Mouse (Mus musculus): ENCODE measurements around the gene Pank1. TPM values are rescaled to one million over a fixed set of nuclear protein-coding genes. Genes with fewer than 3 reads are reported as not detected.

Gene Pank1
- polyA plus RNA-seq, 1 experiment from 2014 or later, result 9.9 TPM

GRCm38 (mm10) chr19:34869375-34869774 is 9.9 kb downstream of the Pank1 start:
- 86% methylated on average over 3 of the region's 3 CpGs for WGBS

GRCm38 (mm10) chr19:34868093-34868741 is 11.0 kb downstream of the Pank1 start:
- no peak for ATAC-seq (ENCODE audit: low FRiP score)
- H3K9ac ChIP-seq, result no peak overlapping the region
- 92% methylated on average over 8 of the region's 8 CpGs for WGBS
- H3K4me2 ChIP-seq, result no peak overlapping the region
- H3K27ac ChIP-seq, result no peak overlapping the region
- no peak overlapping the region for H3K4me3 ChIP-seq (replicated peaks)
- no peaks in the 10 kb centered on the region for H3K4me1 ChIP-seq
- no peaks in the 10 kb centered on the region for H3K36me3 ChIP-seq (replicated peaks)
- no peaks in the 10 kb centered on the region for H3K27me3 ChIP-seq
- no peaks in the 10 kb centered on the region for H3K9me3 ChIP-seq

More at GRCm38 (mm10) chr19:34869375-34869774, 9.9 kb downstream of the Pank1 start:
- Histone ChIP-seq H3K27ac (no peak overlapping the region), H3K9me3 (no peaks in the 10 kb centered on the region), H3K9ac (no peak overlapping the region), H3K4me1 (no peaks in the 10 kb centered on the region), H3K36me3 (replicated peaks) (no peaks in the 10 kb centered on the region), H3K27me3 (no peaks in the 10 kb centered on the region), H3K4me2 (no peak overlapping the region), H3K4me3 (replicated peaks) (no peak overlapping the region)
- no peak for ATAC-seq (ENCODE audit: low FRiP score)

- no peak overlapping the region for H3K4me2 ChIP-seq
- H3K27me3 ChIP-seq, result no peaks in the 10 kb centered on the region
- WGBS, result 95% methylated on average over 6 of the region's 6 CpGs
- no peak for ATAC-seq (ENCODE audit: low FRiP score)
- peaks cover 8% of the 10 kb centered on the region; the same call in 1 of the 2 replicates for H3K4me1 ChIP-seq
- no peaks in the 10 kb centered on the region for H3K36me3 ChIP-seq (replicated peaks)
- no peak overlapping the region for H3K4me3 ChIP-seq (replicated peaks)
- no peak overlapping the region for H3K9ac ChIP-seq
- no peak overlapping the region for H3K27ac ChIP-seq
- no peaks in the 10 kb centered on the region for H3K9me3 ChIP-seq
These were observed 15.5 kb downstream of the Pank1 start for GRCm38 (mm10) chr19:34863737-34864136.

GRCm38 (mm10) chr19:34856021-34856651 is 23.1 kb downstream of the Pank1 start:
- H3K27ac ChIP-seq, result no peak overlapping the region
- 85% methylated on average over 12 of the region's 12 CpGs for WGBS
- ATAC-seq (ENCODE audit: low FRiP score), result no peak

GRCm38 (mm10) chr19:34851161-34851560 is 28.1 kb downstream of the Pank1 start:
- no peaks in the 10 kb centered on the region for H3K4me1 ChIP-seq
- no peak for ATAC-seq (ENCODE audit: low FRiP score)
- 97% methylated on average over 3 of the region's 3 CpGs for WGBS
- H3K27ac ChIP-seq, result no peak overlapping the region
- no peaks in the 10 kb centered on the region for H3K27me3 ChIP-seq
- no peaks in the 10 kb centered on the region for H3K9me3 ChIP-seq
- no peak overlapping the region for H3K9ac ChIP-seq
- H3K4me2 ChIP-seq, result no peak overlapping the region
- no peak overlapping the region for H3K4me3 ChIP-seq (replicated peaks)
- no peaks in the 10 kb centered on the region for H3K36me3 ChIP-seq (replicated peaks)

More at GRCm38 (mm10) chr19:34856021-34856651, 23.1 kb downstream of the Pank1 start:
- Histone ChIP-seq H3K4me1 (peaks cover 5% of the 10 kb centered on the region; the same call in 1 of the 2 replicates), H3K9ac (no peak overlapping the region), H3K27me3 (no peaks in the 10 kb centered on the region), H3K4me2 (no peak overlapping the region), H3K9me3 (no peaks in the 10 kb centered on the region), H3K36me3 (replicated peaks) (no peaks in the 10 kb centered on the region), H3K4me3 (replicated peaks) (no peak overlapping the region)

- H3K9me3 ChIP-seq, result no peaks in the 10 kb centered on the region
- H3K4me2 ChIP-seq, result no peak overlapping the region
- H3K27me3 ChIP-seq, result no peaks in the 10 kb centered on the region
- H3K36me3 ChIP-seq (replicated peaks), result no peaks in the 10 kb centered on the region
- no peaks in the 10 kb centered on the region for H3K4me1 ChIP-seq
- no peak overlapping the region for H3K9ac ChIP-seq
- H3K4me3 ChIP-seq (replicated peaks), result no peak overlapping the region
- 95% methylated on average over 7 of the region's 7 CpGs for WGBS
- no peak overlapping the region for H3K27ac ChIP-seq
- no peak for ATAC-seq (ENCODE audit: low FRiP score)
These were observed 29.8 kb downstream of the Pank1 start for GRCm38 (mm10) chr19:34849426-34849825.

GRCm38 (mm10) chr19:34848164-34848563 is 31.1 kb downstream of the Pank1 start:
- ATAC-seq (ENCODE audit: low FRiP score), result no peak
- H3K9ac ChIP-seq, result no peak overlapping the region
- 96% methylated on average over 9 of the region's 9 CpGs for WGBS

GRCm38 (mm10) chr19:34847103-34847502 is 32.2 kb downstream of the Pank1 start:
- Histone ChIP-seq H3K9me3 (no peaks in the 10 kb centered on the region), H3K4me3 (replicated peaks) (no peak overlapping the region), H3K9ac (no peak overlapping the region), H3K27ac (no peak overlapping the region), H3K4me2 (no peak overlapping the region), H3K27me3 (no peaks in the 10 kb centered on the region), H3K4me1 (no peaks in the 10 kb centered on the region), H3K36me3 (replicated peaks) (no peaks in the 10 kb centered on the region)
- ATAC-seq (ENCODE audit: low FRiP score), result no peak
- 87% methylated on average over 3 of the region's 3 CpGs for WGBS

More at GRCm38 (mm10) chr19:34848164-34848563, 31.1 kb downstream of the Pank1 start:
- Histone ChIP-seq H3K27me3 (no peaks in the 10 kb centered on the region), H3K9me3 (no peaks in the 10 kb centered on the region), H3K4me1 (no peaks in the 10 kb centered on the region), H3K36me3 (replicated peaks) (no peaks in the 10 kb centered on the region), H3K4me2 (no peak overlapping the region), H3K27ac (no peak overlapping the region), H3K4me3 (replicated peaks) (no peak overlapping the region)

- Histone ChIP-seq H3K27me3 (no peaks in the 10 kb centered on the region), H3K36me3 (replicated peaks) (no peaks in the 10 kb centered on the region), H3K9me3 (no peaks in the 10 kb centered on the region), H3K4me2 (no peak overlapping the region), H3K9ac (no peak overlapping the region), H3K4me1 (no peaks in the 10 kb centered on the region), H3K4me3 (replicated peaks) (no peak overlapping the region), H3K27ac (no peak overlapping the region)
- ATAC-seq (ENCODE audit: low FRiP score), result no peak; the same call in 1 of the 2 replicates
- WGBS, result 74% methylated on average over 11 of the region's 12 CpGs
These were observed 32.7 kb downstream of the Pank1 start for GRCm38 (mm10) chr19:34846508-34847038.

GRCm38 (mm10) chr19:34846005-34846404 is 33.2 kb downstream of the Pank1 start:
- WGBS, result 72% methylated on average over 7 of the region's 7 CpGs
- no peak overlapping the region for H3K4me2 ChIP-seq
- no peaks in the 10 kb centered on the region for H3K9me3 ChIP-seq
- ATAC-seq (ENCODE audit: low FRiP score), result no peak
- no peak overlapping the region for H3K27ac ChIP-seq
- no peaks in the 10 kb centered on the region for H3K27me3 ChIP-seq
- no peaks in the 10 kb centered on the region for H3K36me3 ChIP-seq (replicated peaks)
- no peak overlapping the region for H3K4me3 ChIP-seq (replicated peaks)
- H3K9ac ChIP-seq, result no peak overlapping the region
- no peaks in the 10 kb centered on the region for H3K4me1 ChIP-seq

- no peak overlapping the region for H3K4me3 ChIP-seq (replicated peaks)
- no peaks in the 10 kb centered on the region for H3K4me1 ChIP-seq
- H3K27ac ChIP-seq, result no peak overlapping the region
- 92% methylated on average over 8 of the region's 8 CpGs for WGBS
- H3K36me3 ChIP-seq (replicated peaks), result peaks cover 5% of the 10 kb centered on the region
- no peak overlapping the region for H3K4me2 ChIP-seq
- H3K27me3 ChIP-seq, result no peaks in the 10 kb centered on the region
- H3K9ac ChIP-seq, result no peak overlapping the region
- H3K9me3 ChIP-seq, result no peaks in the 10 kb centered on the region
- ATAC-seq (ENCODE audit: low FRiP score), result no peak
These were observed 33.9 kb downstream of the Pank1 start for GRCm38 (mm10) chr19:34845331-34845730.

GRCm38 (mm10) chr19:34844760-34845159 is 34.5 kb downstream of the Pank1 start:
- Histone ChIP-seq H3K4me3 (replicated peaks) (no peak overlapping the region), H3K36me3 (replicated peaks) (peaks cover 10% of the 10 kb centered on the region), H3K4me1 (no peaks in the 10 kb centered on the region), H3K27ac (no peak overlapping the region), H3K4me2 (no peak overlapping the region), H3K27me3 (no peaks in the 10 kb centered on the region), H3K9me3 (no peaks in the 10 kb centered on the region), H3K9ac (no peak overlapping the region)
- no peak for ATAC-seq (ENCODE audit: low FRiP score)
- 92% methylated on average over 5 of the region's 5 CpGs for WGBS

GRCm38 (mm10) chr19:34844047-34844446 is 35.2 kb downstream of the Pank1 start:
- Histone ChIP-seq H3K27me3 (no peaks in the 10 kb centered on the region), H3K4me1 (no peaks in the 10 kb centered on the region), H3K36me3 (replicated peaks) (peaks cover 15% of the 10 kb centered on the region), H3K9me3 (no peaks in the 10 kb centered on the region), H3K9ac (no peak overlapping the region), H3K4me3 (replicated peaks) (no peak overlapping the region), H3K27ac (no peak overlapping the region), H3K4me2 (no peak overlapping the region)
- no peak for ATAC-seq (ENCODE audit: low FRiP score)
- WGBS, result 89% methylated on average over 9 of the region's 9 CpGs
